ENCODE assay signal across 9 mouse cellular contexts in the genomic region with DNA sequence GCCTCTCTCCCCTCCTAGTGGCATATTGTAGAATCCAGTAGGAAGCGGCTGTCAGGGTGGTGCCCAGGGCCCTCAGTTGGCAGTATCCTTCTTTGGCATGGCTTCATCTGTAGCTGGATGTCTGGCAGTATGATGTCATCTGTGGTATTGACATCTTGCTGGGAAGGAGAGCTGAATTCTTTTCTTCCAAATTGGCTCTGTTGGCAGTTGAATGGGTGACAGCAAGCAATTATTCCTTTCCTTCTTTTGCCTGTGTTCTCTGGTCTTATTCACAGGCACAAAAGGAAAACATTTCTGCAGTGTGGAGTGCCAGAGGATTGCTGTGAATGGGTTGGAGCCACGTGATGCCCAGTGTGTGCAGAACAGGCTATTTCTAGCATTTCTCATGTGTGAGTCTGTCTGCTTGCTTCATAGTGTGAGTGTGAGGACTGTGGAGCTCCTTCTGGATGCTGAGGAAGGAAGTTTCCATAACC.
DNase-seq lines count a peak whose midpoint lies in the region; ATAC-seq and TF ChIP-seq lines count a peak whose summit lies in the region.
"Had no signal": no experiment of that assay in that cellular context is flagged by ENCODE, and none has a peak within 500 bp of the region (broad histone marks: within the 10 kb centered on the region; RNA-seq: fewer than 3 reads in every experiment).

No protein-coding gene starts in this region.

- H3K9ac ChIP-seq in midbrain, postnatal 0 days (replicated peaks; ENCODE audit: low read length, poor library complexity, severe bottlenecking): no peak overlapping the region
- H3K9ac ChIP-seq: heart, embryonic 13.5 days had no signal

- ATAC-seq in midbrain, postnatal 0 days (ENCODE audit: low FRiP score): peak; percentile 88
- no peak for ATAC-seq in megakaryocyte progenitor cell, adult 5-6 weeks (replicated peaks; ENCODE audit: poor library complexity)

- no peaks in the 10 kb centered on the region for H3K27me3 ChIP-seq in midbrain, postnatal 0 days (ENCODE audit: insufficient read depth, low read length)
- H3K27me3 ChIP-seq: heart, embryonic 13.5 days had no signal

- H3K27ac ChIP-seq in midbrain, postnatal 0 days (ENCODE audit: low read depth, low read length): no peak overlapping the region
- H3K27ac ChIP-seq: heart, embryonic 13.5 days had no signal

- no peaks in the 10 kb centered on the region; the same call in 1 of the 2 replicates for H3K4me1 ChIP-seq in midbrain, postnatal 0 days (ENCODE audit: insufficient read depth, low read length)

- peak; percentile 14 for DNase-seq in NIH3T3 (ENCODE audit: low read depth)
- peak; percentile 80 for DNase-seq in cerebellum, postnatal 10 days
- DNase-seq in heart, adult 9 months (ENCODE audit: low spot score in 2 of 2): peak; percentile 30 to 54
- peak; percentile 73 to 79 for DNase-seq in left cerebral cortex, adult 9 months (ENCODE audit: low spot score in 2 of 2)
- DNase-seq in midbrain, postnatal 0 days (ENCODE audit: low spot score): peak; percentile 74
- no peak for DNase-seq in spleen, adult 12 weeks (ENCODE audit: low spot score)
- no peak for DNase-seq in adrenal gland, adult 8-10 months

- no peak overlapping the region for H3K4me3 ChIP-seq in midbrain, postnatal 0 days (ENCODE audit: low read depth, low read length)
- H3K4me3 ChIP-seq: heart, embryonic 13.5 days had no signal

- 42% methylated on average over 2 of the region's 2 CpGs for WGBS in midbrain, postnatal 0 days

- TF ChIP-seq CTCF in midbrain, postnatal 0 days (IDR thresholded peaks at IDR 0.05): no peak

- H3K4me2 ChIP-seq in midbrain, postnatal 0 days (ENCODE audit: low read depth, low read length, poor library complexity, severe bottlenecking): no peak overlapping the region
- H3K4me2 ChIP-seq: heart, embryonic 13.5 days had no signal

- H3K36me3 ChIP-seq in midbrain, postnatal 0 days (ENCODE audit: insufficient read depth, low read length): no peaks in the 10 kb centered on the region
- H3K36me3 ChIP-seq: heart, embryonic 13.5 days had no signal

- no peaks in the 10 kb centered on the region for H3K9me3 ChIP-seq in midbrain, postnatal 0 days (ENCODE audit: low read length)
- H3K9me3 ChIP-seq: heart, embryonic 13.5 days had no signal

Comparison
In these comparisons a context has a peak if more than half of its experiments do, and no peak if none do; other contexts are left out.
1. DNase-seq: peak in NIH3T3 (single experiment), cerebellum, postnatal 10 days (2 of 2), heart, adult 9 months (2 of 2), left cerebral cortex, adult 9 months (2 of 2) and midbrain, postnatal 0 days (single experiment); none in spleen, adult 12 weeks (single experiment) and adrenal gland, adult 8-10 months (single experiment).